Mouse (Mus musculus) liver, adult 2 months (tissue): ENCODE measurements around the gene Afg1l. TPM values are rescaled to one million over a fixed set of nuclear protein-coding genes. Genes with fewer than 3 reads are reported as not detected.
A peak's percentile ranks its signal among the peaks of the same experiment; 100 is the strongest.

ENCODE experiments used
- DNase-seq: peaks from one replicate; pipeline ENCODE4 v3.0.0-alpha.2; 2011; ENCODE audit warnings: low read depth, low spot score; ENCODE audit errors: extremely low read depth
- H3K27ac ChIP-seq: fragments of 200-500 bp; replicated peaks from 2 replicates; pipeline ENCODE4 v1.5.1; 2012; ENCODE audit warnings: low read depth, mild to moderate bottlenecking, control low read depth, inconsistent platforms, low read length; ENCODE audit not compliant: insufficient read depth
- H3K27me3 ChIP-seq: fragments of 200-500 bp; 2 replicates; pipeline ENCODE4 v1.6.1; 2012; ENCODE audit warnings: mild to moderate bottlenecking, moderate library complexity, low read length, inconsistent platforms; ENCODE audit not compliant: control insufficient read depth, insufficient read depth
- H3K36me3 ChIP-seq: fragments of 200-500 bp; 2 replicates; pipeline ENCODE4 v1.6.1; 2012; ENCODE audit warnings: low read length, inconsistent platforms; ENCODE audit not compliant: control insufficient read depth, insufficient read depth
- H3K4me1 ChIP-seq: fragments of 200-500 bp; 2 replicates; pipeline ENCODE4 v1.6.1; 2011; ENCODE audit warnings: low read length; ENCODE audit not compliant: control insufficient read depth, insufficient read depth
- H3K4me3 ChIP-seq: fragments of 200-500 bp; 2 replicates; pipeline ENCODE4 v1.5.1; 2011; ENCODE audit warnings: low read depth, mild to moderate bottlenecking, control low read depth, low read length, moderate library complexity; ENCODE audit not compliant: insufficient read depth
- H3K79me2 ChIP-seq: fragments of 200-500 bp; 2 replicates; pipeline ENCODE4 v1.6.1; 2012; ENCODE audit warnings: inconsistent platforms, mild to moderate bottlenecking, low read length, moderate library complexity; ENCODE audit not compliant: control insufficient read depth, insufficient read depth
- H3K9ac ChIP-seq: fragments of 200-500 bp; 2 replicates; pipeline ENCODE4 v1.6.1; 2012; ENCODE audit warnings: low read depth, mild to moderate bottlenecking, control low read depth, inconsistent platforms, low read length
- CTCF ChIP-seq: fragments of 200-500 bp; IDR thresholded peaks from 2 replicates; pipeline ENCODE4 v1.5.1; 2011; ENCODE audit warnings: low read depth, low read length, control low read depth
- POLR2A ChIP-seq: fragments of 200-500 bp; IDR thresholded peaks from 2 replicates; pipeline ENCODE4 v1.6.1; 2011; ENCODE audit warnings: low read length, control low read depth; ENCODE audit not compliant: insufficient read depth; ENCODE audit errors: extremely low read depth
- WGBS: fragments of 180-500 bp; shearing (Covaris S2); methylation state at CpG from one replicate; pipeline ENCODE4 v1.1.7; 2018; 5-methylcytosine and 5-hydroxymethylcytosine counted together
- polyA plus RNA-seq: library from polyadenylated mRNA; depleted of rRNA; stranded (reverse); fragments of >200 nt; gene quantifications from 2 replicates; pipeline ENCODE4 v1.2.3, GENCODE M21; 2012
- total RNA-seq: library from RNA; depleted of rRNA; stranded (reverse); fragments of >200 nt; gene quantifications from 2 replicates; pipeline ENCODE4 v1.2.3, GENCODE M21; 2014

Gene Afg1l
- total and polyA plus RNA-seq, 2 experiments: 3.3 to 10.2 TPM

DNA sequence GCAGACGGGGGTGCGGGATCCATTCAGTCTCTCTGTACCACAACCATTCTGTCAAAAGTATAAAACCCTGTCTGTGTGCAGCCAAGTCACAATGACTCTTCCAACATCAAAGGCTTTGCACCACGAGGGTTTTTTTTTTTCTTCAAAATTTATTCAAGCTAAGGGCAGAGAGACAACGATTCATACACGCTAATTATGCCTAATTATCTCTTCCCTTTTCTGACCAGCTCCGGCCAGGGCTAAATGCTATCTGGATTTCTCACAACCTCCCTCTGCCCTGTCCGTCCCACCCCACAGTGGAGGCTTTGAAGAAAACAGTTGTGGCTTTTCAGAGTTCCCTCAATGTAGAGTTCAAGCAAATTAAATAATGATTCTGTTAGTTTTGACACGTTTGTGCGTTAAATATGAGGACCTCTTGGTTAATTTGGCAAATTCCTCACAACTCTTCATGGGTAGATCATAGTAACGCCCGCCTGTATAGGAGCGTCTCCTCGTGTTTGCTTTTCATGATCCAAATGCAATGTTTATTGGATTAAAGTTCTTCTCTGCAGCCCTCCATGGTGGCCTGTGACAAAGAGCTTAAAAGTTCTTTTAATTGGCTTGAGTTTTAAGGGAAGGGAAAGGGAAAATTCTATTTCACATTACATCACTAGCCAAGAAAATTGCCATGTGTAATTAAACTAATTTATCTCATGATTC lies 93.3 kb downstream of the Afg1l start:
- Histone ChIP-seq H3K9ac (no peak overlapping the region), H3K4me3 (no peak overlapping the region), H3K27me3 (no peaks in the 10 kb centered on the region), H3K79me2 (no peaks in the 10 kb centered on the region), H3K27ac (no peak overlapping the region), H3K36me3 (no peaks in the 10 kb centered on the region), H3K4me1 (no peaks in the 10 kb centered on the region)
- 81% methylated on average over 13 of the region's 13 CpGs for WGBS
- no peak for DNase-seq
- no peak for TF ChIP-seq CTCF
- TF ChIP-seq POLR2A: no peak

DNA sequence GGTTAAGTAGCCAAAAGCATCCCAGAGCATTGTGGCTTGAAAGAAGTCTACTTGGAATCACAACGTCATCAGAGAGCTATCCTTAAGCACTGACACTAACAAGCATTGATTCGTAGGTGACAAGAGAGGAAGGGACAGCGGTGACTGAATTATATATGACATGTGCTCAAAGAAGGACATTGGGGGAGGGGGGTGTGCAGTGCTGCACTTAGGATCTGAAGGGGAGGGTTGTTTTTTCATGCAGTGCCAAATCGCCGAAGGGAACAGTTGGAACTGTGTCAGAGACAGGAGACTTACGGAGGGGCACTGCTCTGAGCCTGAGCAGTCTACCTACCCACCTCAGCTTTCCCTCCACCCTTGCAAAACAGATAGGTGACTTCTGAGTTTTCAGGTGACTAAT lies 94.7 kb downstream of the Afg1l start:
- TF ChIP-seq CTCF (no peak), POLR2A (no peak)
- DNase-seq: no peak
- H3K27me3 ChIP-seq: no peaks in the 10 kb centered on the region
- no peak overlapping the region for H3K9ac ChIP-seq
- H3K36me3 ChIP-seq: no peaks in the 10 kb centered on the region
- no peaks in the 10 kb centered on the region for H3K79me2 ChIP-seq
- H3K27ac ChIP-seq: no peak overlapping the region
- no peak overlapping the region for H3K4me3 ChIP-seq
- H3K4me1 ChIP-seq: no peaks in the 10 kb centered on the region
- 88% methylated on average over 6 of the region's 6 CpGs for whole genome bisulfite sequencing

DNA sequence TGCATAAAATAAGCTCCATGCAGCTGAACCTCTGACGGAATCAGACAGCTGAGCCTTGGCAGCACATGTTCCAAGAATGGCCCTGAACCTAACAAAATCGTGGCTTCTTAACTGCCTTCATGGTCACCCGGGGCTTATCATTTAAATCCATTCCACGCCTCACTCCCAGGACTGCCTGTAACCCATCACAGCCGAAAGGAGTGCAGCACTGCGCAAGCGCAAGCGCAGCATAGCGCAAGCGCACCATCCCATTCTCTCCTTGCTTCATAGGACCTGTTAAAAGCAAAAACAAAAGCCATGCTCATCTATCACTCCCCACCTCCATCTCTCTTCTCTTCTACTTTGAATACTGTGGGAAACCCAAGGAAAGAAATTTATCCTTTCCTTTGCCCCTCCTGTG lies 114.1 kb downstream of the Afg1l start:
- Histone ChIP-seq H3K4me3 (no peak overlapping the region), H3K4me1 (no peaks in the 10 kb centered on the region), H3K27ac (no peak overlapping the region), H3K9ac (no peak overlapping the region), H3K79me2 (no peaks in the 10 kb centered on the region), H3K27me3 (no peaks in the 10 kb centered on the region), H3K36me3 (no peaks in the 10 kb centered on the region)
- 93% methylated on average over 10 of the region's 10 CpGs for WGBS
- no peak for DNase-seq
- TF ChIP-seq POLR2A: no peak
- no peak for TF ChIP-seq CTCF

DNA sequence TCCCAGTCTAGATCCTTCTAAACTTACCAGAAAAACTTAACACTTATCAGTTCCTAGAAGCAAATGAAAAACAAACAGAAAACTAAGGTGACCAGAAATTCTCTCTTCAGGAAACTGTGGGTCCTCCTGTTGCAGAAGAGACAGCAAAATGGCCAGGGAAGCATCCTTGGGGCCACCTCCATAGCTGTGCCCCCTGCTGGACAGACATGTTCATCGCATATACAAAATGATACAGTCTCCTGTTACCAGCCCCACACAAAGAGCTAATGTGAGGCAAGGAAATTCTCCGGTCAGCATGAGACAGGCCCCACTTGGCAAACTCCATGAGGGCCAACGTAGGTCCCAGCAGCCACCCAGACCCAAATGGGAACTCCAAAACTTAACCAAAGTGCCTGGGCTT lies 122.4 kb downstream of the Afg1l start:
- H3K4me3 ChIP-seq: no peak overlapping the region
- H3K27ac ChIP-seq: no peak overlapping the region
- H3K27me3 ChIP-seq: no peaks in the 10 kb centered on the region
- no peaks in the 10 kb centered on the region for H3K4me1 ChIP-seq
- no peaks in the 10 kb centered on the region for H3K79me2 ChIP-seq
- peak; percentile 10 for DNase-seq
- 0 out of 2 replicates have a peak, but pooled peaks cover 3% of the 10 kb centered on the region for H3K36me3 ChIP-seq
- WGBS: 92% methylated on average over 3 of the region's 3 CpGs
- TF ChIP-seq POLR2A (no peak), CTCF (peak; percentile 53)
- H3K9ac ChIP-seq: no peak overlapping the region

DNA sequence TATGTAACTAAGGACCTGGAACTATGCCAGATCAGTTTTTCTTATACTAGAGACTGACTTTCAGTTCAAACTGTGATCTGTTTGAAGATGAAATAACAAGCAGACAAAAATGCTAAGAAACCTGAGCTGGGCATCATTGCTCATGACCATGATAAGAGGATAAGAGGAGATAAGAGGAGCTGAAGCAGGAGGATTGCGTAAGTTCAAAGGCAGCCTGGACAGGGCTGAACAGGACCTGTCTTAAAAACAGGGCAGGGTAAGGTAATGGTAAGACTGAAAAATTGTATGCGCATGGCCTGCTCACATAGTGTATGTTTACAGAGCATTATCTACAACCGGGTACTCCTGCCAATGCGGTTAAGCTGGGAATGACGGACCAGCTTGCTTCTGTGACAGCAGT lies 130.4 kb downstream of the Afg1l start:
- Histone ChIP-seq H3K4me3 (no peak overlapping the region), H3K27ac (no peak overlapping the region), H3K27me3 (no peaks in the 10 kb centered on the region), H3K4me1 (no peaks in the 10 kb centered on the region), H3K9ac (no peak overlapping the region), H3K36me3 (0 out of 2 replicates have a peak, but pooled peaks cover 4% of the 10 kb centered on the region), H3K79me2 (no peaks in the 10 kb centered on the region)
- TF ChIP-seq POLR2A (no peak), CTCF (no peak)
- 82% methylated on average over 5 of the region's 5 CpGs for WGBS
- peak; percentile 12 for DNase-seq

DNA sequence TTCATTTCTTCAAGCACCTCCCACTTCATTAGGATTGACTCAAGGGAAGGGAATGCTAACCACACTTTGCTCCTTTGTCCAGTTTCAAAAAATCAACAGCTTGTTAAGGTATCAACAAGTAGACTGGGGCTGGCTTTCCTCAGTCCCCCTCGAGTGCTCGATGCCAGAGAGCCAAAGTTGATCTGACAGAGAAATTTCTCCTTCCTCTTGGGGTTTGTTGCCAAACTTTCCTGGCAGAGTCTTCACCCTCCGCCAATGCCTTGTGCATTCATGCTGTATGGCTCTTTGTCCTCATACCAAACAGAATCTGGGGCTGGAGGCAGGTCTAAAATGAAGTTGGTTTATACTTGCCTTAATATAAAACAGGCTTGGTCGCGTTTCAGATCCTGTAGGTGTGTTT lies 131.2 kb downstream of the Afg1l start:
- no peak for TF ChIP-seq POLR2A
- TF ChIP-seq CTCF: no peak
- DNase-seq: no peak
- H3K36me3 ChIP-seq: 0 out of 2 replicates have a peak, but pooled peaks cover 2% of the 10 kb centered on the region
- 89% methylated on average over 5 of the region's 5 CpGs for WGBS
- no peak overlapping the region for H3K4me3 ChIP-seq
- H3K27ac ChIP-seq: no peak overlapping the region
- H3K4me1 ChIP-seq: peaks cover 2% of the 10 kb centered on the region; the same call in 1 of the 2 replicates
- no peaks in the 10 kb centered on the region for H3K27me3 ChIP-seq
- H3K9ac ChIP-seq: no peak overlapping the region
- no peaks in the 10 kb centered on the region for H3K79me2 ChIP-seq
